Mouse (Mus musculus) ES-Bruce4 (cell line): ENCODE measurements around the gene Ppp4r3b.

ENCODE experiments used
- CTCF ChIP-seq: IDR thresholded peaks from one replicate; pipeline ENCODE4 v1.8.1; 2011; ENCODE audit warnings: low read depth, low read length
- EP300 ChIP-seq: IDR thresholded peaks from 2 replicates; pipeline ENCODE4 v1.6.1; 2011; ENCODE audit warnings: low read depth, low read length; ENCODE audit not compliant: insufficient read depth
- POLR2A ChIP-seq: IDR thresholded peaks from one replicate; pipeline ENCODE4 v1.8.1; 2011; ENCODE audit warnings: low read length; ENCODE audit not compliant: insufficient read depth

DNA sequence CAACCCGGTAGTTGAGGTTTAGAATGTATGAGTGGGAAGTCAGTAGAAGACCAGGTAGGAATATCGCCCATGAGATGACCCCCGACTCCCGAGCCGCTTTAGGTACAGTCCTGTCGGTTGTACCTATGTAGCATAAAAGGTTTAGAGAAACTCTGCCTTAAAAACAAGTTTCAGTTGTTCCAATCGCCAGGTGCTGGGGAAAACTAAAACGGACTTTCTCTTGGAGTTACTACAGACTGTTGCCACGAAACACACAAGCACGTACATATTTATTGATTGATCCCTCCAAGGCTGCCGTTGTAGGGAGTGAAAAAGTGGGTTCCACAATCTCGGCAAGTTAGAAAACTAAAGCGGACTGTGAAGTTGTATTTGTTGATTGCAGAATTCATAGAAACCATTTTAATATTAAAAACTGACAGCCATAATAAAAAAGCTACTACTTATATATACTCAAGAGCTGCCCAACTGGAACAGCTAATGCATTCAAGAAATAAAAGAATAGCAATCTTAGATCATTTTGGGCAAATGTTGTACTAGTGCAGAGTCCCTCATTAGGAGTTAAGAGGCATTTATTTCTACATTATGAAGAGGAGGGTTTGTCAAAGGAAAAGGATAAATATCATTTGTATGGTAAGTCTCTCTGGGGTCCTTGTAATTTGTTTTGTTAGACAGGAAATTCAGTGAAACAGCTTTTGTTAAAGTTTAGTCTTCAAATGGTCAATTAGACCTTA, 1.2 kb downstream of the Ppp4r3b start:
- TF ChIP-seq EP300: no peak
- no peak for TF ChIP-seq POLR2A
- no peak for TF ChIP-seq CTCF
